Mouse (Mus musculus): ENCODE results near the gene Clec16a.

Gene Clec16a

DNA sequence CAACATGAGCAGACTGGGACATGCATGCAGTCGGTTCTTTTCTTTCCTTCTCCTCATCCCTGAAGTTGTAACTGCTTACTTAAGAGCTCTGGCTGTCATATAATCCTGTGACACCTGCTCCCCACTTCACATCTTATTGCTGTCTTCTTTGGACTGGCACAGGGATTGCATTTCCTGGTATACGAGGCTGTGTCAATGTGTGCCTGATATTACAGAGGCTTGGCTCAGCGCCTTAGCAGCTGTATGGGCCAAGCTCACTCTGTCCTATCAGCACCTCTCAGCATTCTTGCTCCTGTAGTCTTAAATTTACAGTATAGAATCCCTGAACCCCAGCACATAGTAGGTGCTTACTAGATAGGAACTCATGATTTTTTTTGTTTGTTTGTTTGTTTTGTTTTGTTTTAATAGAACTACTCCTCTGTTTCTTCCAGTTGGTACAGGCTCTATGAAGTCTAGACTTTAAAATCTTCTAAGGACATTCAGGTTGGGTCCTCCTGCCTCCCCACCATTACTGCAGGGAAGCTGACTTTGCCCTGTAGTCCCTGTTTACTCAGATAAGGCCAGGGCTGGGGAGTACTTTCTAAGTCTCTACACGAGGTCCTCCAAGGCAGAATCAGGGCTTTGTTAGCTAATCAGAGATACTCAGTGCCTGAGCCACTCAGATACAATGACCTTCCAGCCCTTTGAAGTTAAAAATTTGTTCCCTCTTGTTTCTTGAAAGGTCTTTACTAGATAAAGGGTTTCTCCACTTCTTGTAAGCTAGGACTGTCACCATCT lies 97.9 kb downstream of the Clec16a start:
- DNase-seq (ENCODE audit: low read depth, low spot score) = no peak

DNA sequence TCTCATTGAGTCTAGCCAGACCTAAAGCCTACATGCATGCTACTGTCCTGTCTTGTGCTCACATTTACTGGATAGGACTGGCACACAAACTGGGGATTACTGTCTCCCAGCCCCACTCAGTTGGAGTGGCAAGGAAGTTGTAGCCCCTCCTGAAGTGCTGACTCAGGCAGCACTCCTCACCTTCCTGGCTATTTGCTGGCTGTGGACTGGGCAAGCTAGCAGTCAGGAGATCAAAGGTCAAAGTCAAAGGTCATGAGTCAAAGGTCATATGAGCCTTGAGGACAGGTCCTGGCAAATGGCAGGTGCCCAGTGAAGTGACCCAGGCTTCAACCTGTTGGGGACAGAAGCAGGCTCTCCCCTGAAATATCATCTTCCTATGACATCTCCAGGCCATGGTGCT lies 99.1 kb downstream of the Clec16a start:
- no peak for DNase-seq (ENCODE audit: low read depth, low spot score)

DNA sequence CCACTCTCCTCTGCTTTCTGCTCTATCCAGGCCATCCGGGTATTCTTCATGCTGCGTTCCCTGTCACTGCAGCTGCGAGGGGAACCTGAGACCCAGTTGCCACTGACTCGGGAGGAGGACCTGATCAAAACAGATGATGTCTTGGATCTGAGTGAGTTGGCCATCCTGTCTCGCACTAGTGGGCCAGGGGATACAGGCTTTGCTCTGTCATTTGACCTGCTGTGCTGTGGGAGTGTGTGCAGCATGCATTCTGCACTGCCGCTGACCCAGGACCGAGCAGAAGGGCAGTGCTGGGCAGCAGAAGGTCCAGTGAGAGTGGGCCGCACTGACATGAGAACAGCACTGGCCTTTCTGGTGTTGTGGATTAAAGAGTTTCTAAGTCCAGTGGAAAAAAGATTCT lies 99.6 kb downstream of the Clec16a start:
- DNase-seq (ENCODE audit: low read depth, low spot score) = no peak

DNA sequence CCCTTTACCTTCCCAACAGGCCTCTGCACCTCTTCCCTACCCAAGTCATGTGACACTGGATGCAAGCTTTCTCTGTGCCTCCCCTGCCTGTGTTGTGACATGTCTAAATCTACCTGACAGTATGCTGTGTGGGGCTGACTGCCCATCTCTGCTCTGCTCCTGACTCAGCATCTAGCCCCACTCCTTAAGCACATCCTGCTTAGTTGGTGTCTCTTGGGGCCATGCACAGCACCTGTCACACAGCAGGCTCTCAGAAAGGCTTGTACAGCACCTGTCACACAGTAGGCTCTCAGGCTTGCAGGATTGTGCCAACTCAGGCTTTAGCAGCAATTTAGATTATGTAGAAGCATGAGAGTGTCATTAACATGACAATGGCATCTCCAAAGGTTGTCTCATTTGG lies 106.7 kb downstream of the Clec16a start:
- DNase-seq (ENCODE audit: low read depth, low spot score) = no peak

DNA sequence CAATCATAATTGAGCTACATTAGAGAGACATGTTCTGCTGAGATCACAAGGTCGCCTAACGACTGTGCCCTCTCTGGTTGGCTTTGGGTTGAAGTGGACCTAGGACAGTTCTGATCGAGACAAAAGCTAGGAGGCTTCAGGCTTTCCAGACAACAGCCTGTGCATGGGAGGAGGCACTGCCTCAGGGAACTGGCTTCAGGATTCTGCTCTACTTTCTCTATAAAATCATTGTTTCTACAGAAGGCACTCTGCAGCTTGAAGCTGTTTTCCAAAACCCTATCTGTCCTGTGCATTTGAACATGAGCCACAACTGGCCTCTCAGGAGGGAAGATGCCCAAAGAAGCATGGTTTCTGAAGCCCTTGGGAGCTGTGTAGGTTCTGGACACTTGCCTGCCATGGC lies 107.8 kb downstream of the Clec16a start:
- DNase-seq (ENCODE audit: low read depth, low spot score) = no peak

DNA sequence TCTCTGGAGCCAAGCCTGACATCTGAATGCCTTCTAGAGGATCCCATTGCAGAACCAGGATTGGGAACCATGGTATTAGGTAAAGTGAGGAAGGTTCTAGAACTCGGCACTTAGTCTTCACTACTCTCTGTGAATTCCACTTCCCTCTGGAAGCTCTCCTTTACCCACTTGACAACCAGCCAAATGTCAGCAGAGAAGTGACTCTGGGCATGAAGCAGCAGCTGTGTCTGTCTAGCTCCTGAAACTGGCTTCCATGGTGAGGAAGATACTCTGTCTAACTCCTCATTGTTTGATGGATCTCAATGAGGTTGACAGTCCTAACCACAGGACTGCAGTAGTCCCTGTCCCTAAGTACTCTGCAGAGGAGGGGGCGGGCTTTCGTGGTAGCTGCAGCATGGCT lies 110.1 kb downstream of the Clec16a start:
- DNase-seq (ENCODE audit: low read depth, low spot score) = peak; percentile 23

DNA sequence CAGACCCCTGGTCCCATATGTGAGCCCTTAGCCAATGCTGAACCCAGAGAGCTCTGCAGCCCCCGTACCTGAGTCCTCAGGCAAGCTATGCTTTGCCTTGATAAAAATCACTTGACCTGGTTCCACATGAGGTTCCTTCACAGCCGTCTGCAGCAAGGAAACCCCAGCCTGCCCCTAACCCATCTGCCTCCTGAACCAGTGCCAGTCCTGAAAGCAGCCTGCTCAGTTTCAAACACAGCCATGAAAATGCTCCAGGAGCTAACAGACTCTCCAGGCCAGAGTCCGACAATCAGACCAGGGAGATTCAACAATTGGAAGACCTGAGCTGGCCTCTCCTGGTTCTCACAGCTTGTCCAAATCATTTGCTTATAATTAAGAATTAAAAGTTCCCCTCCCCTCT lies 110.8 kb downstream of the Clec16a start:
- DNase-seq (ENCODE audit: low read depth, low spot score) = no peak

DNA sequence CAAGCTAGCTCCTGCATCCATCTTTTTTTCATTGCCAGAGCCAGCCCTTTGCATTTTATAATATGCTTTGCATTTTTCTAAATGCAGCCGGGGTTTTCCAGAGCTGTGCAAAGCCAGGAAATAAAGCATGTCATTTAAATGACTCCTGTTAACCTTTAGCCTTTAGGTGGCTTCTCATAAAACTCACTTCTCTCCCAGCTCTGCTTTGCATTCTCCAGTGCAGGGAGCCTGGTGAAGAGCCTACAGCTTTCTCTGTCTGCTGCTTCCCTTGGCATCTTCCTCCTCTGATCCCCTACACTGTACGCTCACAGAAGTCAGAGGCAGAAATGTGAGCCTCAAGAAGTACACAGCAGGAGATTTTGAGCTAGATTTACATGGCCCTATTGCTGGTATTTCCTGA lies 111.3 kb downstream of the Clec16a start:
- DNase-seq (ENCODE audit: low read depth, low spot score) = peak; percentile 18

DNA sequence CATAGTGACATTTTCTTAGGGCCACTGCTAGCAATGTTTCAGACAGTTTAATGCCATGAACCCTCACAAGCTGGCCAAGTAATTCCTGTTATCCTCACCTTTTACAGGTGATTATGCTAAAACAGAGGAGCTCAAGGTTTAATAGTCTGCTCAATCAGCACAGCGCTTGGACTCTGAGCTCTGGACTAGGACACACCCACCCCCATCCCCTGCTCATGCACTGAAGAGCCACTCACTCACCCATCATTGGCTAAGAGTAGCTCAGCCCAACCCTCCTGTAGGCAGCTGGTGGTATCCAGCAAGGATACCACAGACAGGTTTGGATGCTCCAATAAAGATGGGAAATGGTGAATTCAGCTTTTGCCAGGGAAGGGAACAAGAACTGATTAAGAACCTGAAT lies 111.8 kb downstream of the Clec16a start:
- DNase-seq (ENCODE audit: low read depth, low spot score) = no peak

DNA sequence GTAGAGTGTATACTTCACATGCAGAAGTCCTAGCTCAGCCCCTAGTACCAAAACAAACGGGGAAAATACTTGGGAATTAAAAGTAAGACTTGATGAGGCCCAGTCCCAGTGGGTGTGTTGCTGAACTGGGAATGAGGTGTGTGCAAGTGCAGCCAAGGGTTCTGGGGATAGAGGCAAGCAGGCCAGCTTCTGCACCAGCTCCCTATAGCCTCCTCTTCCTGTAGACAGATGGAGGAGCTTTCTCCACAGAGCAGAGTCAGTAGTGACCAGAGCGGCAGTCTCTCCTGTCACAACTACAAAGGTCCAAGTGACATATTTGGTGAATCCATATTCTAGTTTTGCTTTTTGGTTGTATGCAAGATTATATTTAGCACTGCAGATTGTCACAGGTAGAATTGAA lies 114.1 kb downstream of the Clec16a start:
- no peak for DNase-seq (ENCODE audit: low read depth, low spot score)

DNA sequence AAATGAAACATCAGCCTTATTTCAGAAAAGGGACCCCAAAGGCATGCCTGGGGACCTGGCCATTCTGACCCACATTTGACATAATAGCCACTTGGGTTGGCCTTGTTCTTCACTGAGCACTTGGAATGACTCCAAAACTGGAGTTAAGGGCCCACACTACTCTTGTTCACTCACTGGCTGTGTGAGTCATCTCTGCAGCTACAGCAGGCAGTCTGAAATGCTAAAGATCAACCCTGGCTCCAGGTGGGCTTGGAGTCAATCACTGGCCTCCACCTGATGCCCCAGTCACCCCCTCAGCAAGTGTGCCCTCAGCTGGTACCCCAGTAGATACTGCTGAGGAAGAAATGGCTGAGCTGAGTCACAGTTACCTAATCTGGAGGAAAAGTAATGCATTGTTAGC lies 115.4 kb downstream of the Clec16a start:
- no peak for DNase-seq (ENCODE audit: low read depth, low spot score)

DNA sequence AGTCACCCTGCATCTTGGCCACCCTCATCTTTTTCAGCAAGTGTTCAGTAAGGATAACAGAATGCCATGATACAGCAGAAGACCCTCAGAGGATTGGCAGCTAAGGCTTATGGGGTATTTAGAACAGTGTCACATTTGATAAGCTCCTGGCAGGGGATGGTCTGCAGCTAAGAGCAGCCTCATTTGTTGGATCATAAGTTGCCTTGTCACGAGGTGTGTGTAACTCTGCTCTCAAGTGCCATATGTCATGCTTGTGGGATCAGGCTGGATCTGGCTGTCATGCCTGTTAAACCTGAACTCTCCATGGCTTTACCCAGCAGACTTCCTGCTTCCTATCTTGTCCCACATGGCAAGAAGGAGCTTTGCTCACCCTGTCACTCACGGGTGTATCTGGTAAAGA lies 116.2 kb downstream of the Clec16a start:
- no peak for DNase-seq (ENCODE audit: low read depth, low spot score)

DNA sequence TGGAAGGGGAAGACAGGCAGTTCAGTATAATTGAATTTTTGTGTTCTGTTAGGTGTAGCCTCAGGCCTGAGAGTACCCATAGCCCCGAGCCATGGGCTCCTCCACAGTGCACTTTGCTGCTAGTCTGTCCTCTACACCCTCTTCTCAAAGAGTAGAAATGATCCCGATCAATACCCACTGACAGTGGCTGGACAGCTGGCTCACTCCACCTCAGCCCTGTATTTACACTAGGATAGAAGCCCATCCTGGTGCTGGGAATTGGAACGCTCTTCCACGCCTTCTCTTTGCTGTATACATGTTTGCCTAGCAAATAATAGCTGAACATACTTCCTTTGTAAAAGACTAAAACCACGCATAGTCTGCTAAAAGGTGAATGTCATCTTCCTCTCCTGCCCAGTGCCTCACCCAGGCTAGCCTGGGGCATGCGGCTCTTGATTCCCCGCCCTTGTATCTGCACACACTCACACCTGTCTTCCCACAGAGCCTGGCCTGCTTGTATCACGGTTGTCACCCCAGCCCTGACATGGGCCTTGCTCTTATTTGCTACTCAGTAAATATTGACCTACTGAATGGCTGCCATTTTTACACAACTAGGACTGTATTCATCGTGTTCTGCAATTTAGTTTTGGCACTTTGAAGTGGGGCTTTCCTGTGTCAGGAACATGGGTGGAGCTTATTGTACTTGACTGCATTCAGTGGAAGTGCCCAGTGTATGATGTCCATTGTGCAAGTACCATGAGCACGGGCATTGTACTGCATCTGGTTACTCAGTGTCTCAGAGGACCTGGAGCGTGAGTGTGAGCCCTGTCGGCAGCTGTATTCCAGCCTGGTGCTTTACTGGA lies 119.0 kb downstream of the Clec16a start:
- no peak for DNase-seq (ENCODE audit: low read depth, low spot score)

DNA sequence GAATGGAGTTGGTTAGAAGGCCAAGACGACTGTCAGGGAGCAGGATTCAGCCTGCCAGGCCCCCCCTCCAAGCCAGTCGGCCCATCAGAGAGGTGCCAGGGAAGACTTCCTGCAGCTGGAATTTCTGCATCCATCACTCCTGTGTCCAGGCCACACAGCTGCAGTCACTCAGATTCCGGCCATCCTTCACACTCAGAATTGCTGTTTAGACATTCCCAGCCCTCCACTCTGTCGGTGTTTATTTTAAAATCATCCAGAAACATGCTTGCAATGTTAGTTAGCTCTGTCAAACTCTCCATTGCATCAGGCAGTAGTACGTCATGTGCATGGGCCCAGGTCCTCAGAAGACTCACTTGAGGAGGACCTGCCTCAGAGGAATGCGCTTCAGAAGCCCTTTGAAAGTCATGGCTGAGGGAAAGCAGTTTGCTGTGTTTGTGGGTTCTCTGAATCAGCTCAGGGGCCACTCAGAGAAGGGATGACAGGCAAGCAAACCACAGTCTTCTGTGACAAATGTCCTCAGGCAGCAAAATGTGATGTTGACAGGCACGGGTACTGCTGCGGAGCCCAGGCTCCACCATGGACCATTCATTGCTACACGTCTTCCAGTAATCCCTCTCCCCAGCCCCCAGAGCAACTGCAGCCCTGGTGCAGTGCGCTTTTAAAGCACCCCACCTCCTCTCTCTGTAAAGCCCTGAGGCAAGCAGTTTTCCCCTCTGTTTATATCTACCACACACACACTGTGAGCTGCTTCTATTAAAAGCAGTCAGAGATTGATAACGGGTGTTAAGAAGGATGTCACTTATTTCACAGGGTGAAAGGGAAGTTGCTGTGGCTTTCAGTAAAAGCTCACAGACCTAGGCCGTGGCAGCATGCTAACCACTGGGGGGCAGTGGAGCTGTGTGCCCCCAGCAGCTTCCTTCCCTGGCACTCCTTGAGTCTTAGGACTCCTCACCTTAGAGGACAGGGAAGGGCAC lies 120.1 kb downstream of the Clec16a start:
- DNase-seq (ENCODE audit: low read depth, low spot score) = peak; percentile 88

DNA sequence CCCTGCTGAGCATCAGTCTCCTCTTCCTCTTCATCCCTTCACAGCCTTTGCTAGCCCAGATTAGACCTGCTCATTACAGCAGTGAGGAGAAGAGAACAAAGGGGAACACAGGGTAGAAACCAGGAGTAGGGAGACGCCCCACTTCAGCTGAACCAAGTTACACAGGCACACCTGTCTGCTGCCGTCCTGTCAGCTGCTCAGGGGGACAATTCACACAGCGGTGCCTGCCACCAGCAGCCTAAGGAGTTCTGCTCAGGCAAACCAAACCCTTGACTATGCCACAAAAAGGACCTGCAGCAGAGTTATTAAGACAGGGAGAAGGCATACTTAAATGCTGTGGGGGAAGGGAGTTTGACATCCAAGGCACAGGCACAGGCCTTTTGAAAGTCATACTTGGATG lies 121.6 kb downstream of the Clec16a start:
- DNase-seq (ENCODE audit: low read depth, low spot score) = no peak

DNA sequence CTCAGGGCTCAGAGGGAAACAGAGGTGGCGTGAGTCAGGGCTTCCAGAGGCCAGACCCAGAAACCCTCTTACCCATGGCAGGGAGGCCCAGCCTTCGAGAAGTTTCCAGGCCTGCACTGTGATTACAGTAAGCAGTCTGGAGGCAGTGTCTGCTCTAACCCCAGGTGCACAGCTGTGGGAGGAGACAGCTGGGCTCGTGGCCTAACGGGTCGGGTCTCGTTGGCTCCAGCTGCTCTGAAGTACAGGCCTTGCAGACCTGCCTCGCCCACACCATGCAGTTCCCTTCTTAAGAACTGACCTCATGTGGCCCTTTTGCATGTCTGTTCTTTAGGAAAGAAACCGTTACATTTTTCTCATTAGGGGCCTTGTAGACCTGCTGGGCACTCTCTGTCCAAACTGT lies 123.3 kb downstream of the Clec16a start:
- DNase-seq (ENCODE audit: low read depth, low spot score) = peak; percentile 67

DNA sequence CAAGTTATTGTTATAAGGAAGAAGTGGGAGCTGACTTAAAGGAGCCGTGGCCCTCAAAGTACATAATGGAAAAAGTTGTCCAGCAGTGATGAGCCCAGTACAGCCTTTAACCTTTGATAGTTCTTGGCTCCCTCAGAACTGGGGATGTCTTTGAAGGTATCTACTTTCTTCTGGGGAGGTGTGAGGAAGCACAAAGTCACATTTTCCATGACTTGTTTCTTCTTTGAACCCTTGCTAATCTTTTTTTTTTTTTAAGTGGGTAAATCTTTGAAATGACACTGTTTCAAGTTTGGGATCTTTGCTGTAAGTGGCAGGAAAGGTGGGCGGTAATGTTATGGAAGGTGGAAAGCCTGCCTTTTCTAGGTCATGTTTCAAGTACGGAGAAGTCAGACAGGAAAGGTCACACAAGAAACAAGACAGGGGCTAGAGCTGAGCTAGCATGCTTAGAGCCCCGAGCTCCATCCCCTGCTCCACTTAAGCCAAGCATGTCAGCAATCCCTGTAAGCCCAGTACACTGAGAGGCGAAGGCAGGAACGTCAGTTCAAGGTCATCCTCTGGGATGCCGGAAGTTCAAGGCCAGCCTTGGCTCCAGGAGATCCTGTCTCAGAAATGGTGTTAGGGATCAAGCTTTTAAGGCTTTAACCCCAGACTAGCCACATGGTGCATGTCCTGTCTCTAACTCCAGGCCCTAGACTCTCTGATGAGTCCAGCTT lies 124.0 kb downstream of the Clec16a start:
- DNase-seq (ENCODE audit: low read depth, low spot score) = peak; percentile 72

DNA sequence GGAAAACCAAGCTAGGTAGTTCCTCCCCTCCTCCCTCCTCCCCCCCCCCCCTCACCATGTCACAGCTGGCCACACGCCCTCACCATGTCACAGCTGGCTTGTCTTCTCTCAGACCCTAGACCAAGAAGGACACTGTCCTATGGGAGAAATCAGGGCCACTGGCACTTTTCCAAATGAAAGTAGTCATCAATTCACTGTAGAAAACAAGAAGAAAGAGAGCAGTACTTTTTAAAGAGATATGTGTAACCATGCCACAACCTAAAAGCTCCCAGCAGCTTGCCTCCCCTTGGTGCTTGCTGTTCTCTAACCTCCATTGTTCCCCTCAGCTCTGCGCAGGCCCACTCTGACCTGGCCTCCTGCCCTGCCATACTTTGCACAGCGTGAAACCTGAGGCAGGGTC lies 124.8 kb downstream of the Clec16a start:
- no peak for DNase-seq (ENCODE audit: low read depth, low spot score)

DNA sequence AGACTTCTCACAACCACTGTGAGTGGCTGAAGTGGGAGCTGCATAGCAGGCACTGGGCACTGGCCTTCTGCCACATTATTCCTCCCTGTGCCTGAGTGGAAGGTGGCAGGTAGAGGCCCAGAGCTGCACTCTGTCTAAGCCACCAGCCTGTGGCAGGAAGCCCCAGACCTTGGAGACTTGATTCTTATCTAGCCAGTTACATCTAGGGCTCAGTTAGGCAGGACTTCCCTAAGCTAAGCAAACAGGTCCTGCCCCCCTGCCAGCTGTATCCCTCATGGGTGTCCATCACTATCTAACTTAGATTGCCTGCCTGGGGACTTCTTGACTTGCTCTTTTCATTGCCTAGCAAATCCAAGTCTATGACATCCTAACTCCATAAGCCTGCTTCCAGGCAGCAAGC lies 127.4 kb downstream of the Clec16a start:
- DNase-seq (ENCODE audit: low read depth, low spot score) = peak; percentile 43

DNA sequence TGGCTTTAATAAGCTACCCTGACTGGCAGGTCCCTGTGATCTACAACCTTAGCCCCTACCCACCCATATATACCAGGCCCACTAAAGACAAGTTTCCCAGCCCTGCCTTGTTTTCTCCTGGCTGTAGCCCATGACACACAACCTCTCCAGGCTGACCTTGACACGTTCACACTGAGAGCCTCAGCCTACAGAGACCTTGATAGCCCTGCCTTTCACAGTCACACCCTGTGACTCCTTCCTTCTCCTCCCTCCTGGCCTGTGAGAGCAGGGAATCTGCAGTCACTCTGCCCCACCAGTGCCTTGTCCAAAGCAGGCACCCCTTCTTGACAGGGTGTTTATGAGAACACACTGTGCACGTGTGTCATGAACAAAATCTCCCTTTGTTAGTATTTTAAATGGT lies 128.9 kb downstream of the Clec16a start:
- DNase-seq (ENCODE audit: low read depth, low spot score) = no peak

DNA sequence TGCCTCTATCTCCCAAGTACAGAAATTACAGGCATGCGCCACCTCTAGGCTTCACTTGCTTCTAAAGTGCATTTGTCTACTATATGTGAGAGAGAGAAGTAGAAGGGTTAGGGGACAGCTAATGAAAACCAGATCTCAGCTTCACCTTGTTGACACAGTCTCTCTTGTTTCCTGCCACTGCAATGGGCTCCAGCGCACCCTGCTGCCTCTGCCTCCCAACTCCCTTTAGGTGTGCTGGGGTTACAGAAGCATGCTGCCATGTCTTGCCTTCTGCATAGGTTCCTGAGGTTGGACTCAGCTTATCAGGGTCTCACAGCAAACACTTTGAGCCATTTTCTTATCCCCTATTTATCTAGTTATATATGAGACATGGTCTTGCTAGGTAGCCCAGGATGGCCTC lies 129.8 kb downstream of the Clec16a start:
- DNase-seq (ENCODE audit: low read depth, low spot score) = no peak
